Mouse (Mus musculus) forebrain, embryonic 11.5 days (tissue): ENCODE data around the gene Cttn. TPM values are rescaled to one million over a fixed set of nuclear protein-coding genes. Genes with fewer than 3 reads are reported as not detected.

Experiments
- ATAC-seq: fragments of 200-750 bp; cut with Nextera tagmentation; replicated peaks from 2 replicates; pipeline ENCODE4 v1.8.0; 2017; ENCODE audit warnings: moderate TSS enrichment; ENCODE audit not compliant: low FRiP score
- DNase-seq: peaks from one replicate; pipeline ENCODE4 v3.0.0-alpha.2; 2017; ENCODE audit warnings: low spot score
- H3K27ac ChIP-seq: fragments of 300-500 bp; sonication (generic); 2 replicates; pipeline ENCODE4 v1.5.1; 2014; ENCODE audit warnings: low read depth, low read length
- H3K27me3 ChIP-seq: fragments of 300-500 bp; sonication (generic); 2 replicates; pipeline ENCODE4 v1.6.1; 2014; ENCODE audit warnings: mild to moderate bottlenecking, low read length, mixed read lengths; ENCODE audit not compliant: control insufficient read depth, insufficient read depth
- H3K36me3 ChIP-seq: fragments of 300-500 bp; sonication (generic); 2 replicates; pipeline ENCODE4 v1.6.1; 2014; ENCODE audit warnings: mild to moderate bottlenecking, low read length, moderate library complexity, mixed read lengths; ENCODE audit not compliant: control insufficient read depth, insufficient read depth
- H3K4me1 ChIP-seq: fragments of 300-500 bp; sonication (generic); replicated peaks from 2 replicates; pipeline ENCODE4 v1.6.1; 2014; ENCODE audit warnings: low read length, mixed read lengths; ENCODE audit not compliant: control insufficient read depth, insufficient read depth
- H3K4me2 ChIP-seq: fragments of 300-500 bp; sonication (generic); 2 replicates; pipeline ENCODE4 v1.6.1; 2014; ENCODE audit warnings: low read depth, mild to moderate bottlenecking, low read length, moderate library complexity, mixed read lengths; ENCODE audit not compliant: severe bottlenecking
- H3K4me3 ChIP-seq: fragments of 300-500 bp; sonication (generic); 2 replicates; pipeline ENCODE4 v1.5.1; 2014; ENCODE audit warnings: low read depth, low read length
- H3K9ac ChIP-seq: fragments of 300-500 bp; sonication (generic); 2 replicates; pipeline ENCODE4 v1.6.1; 2014; ENCODE audit warnings: low read length
- H3K9me3 ChIP-seq: fragments of 300-500 bp; sonication (generic); 2 replicates; pipeline ENCODE4 v1.6.1; 2016; ENCODE audit warnings: low read length, mixed read lengths; ENCODE audit not compliant: control insufficient read depth
- WGBS: fragments of 180-500 bp; shearing (Covaris S2); extraction: QIAGEN DNeasy Blood & Tissue Kit; methylation state at CpG from one replicate; pipeline ENCODE4 v1.1.7; 2014; 5-methylcytosine and 5-hydroxymethylcytosine counted together
- polyA plus RNA-seq: library from polyadenylated mRNA; unstranded; fragments of >200 nt; fragmentation: Nextera tagmentation; extraction: Ambion mirVana; gene quantifications from 2 replicates; pipeline ENCODE4 v1.2.1, GENCODE M21; 2014

Gene Cttn
- polyA plus RNA-seq, 1 experiment from 2014 or later: 183 TPM

DNA sequence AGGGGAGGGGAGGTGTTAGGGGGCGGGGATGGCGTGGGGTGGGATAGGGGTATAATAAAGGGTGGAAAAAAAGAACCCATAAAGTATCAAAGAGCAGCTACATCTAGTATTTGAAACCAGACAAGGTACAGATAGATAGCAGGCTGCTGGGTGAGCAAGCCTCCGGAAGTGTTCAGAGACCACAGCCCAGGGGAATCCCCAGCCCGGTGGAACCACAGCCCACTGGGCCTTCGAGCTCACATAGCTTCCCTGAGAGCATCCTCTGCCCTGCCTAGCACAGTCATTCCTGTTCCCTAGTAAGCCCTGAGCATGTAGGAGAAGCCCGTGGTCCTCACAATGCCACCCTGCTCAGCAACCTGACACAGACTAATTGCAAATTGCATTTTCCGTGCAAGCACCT, 26.0 kb downstream of the Cttn start:
- no peak overlapping the region for H3K27ac ChIP-seq
- no peak overlapping the region for H3K4me3 ChIP-seq
- no peaks in the 10 kb centered on the region for H3K27me3 ChIP-seq
- 91% methylated on average over 7 of the region's 7 CpGs for WGBS
- ATAC-seq: no peak
- no peaks in the 10 kb centered on the region for H3K4me1 ChIP-seq
- no peak overlapping the region for H3K9ac ChIP-seq
- H3K9me3 ChIP-seq: no peaks in the 10 kb centered on the region
- no peak for DNase-seq
- no peak overlapping the region for H3K4me2 ChIP-seq
- peaks cover 11% of the 10 kb centered on the region for H3K36me3 ChIP-seq

DNA sequence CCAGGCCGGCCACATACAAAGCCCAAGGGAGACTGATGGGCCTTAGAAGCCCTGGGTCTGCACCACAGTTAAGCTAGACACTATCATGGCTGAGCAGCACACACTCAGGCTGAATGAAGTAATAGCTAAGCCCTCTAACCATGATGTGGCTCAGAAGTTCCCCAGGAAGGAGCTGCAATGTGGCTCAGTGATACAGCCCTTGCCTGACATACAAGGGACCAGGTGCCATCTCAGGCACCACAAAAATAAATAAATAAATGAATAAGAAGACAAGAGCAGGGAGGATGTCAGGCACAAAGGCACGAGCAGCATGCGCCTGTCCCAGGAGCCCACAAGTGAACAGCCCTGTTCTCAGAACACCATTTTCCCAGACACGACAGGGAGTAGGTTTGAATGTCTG, 28.8 kb downstream of the Cttn start:
- H3K9ac ChIP-seq: no peak overlapping the region
- H3K4me1 ChIP-seq: no peaks in the 10 kb centered on the region
- H3K9me3 ChIP-seq: no peaks in the 10 kb centered on the region
- no peaks in the 10 kb centered on the region for H3K27me3 ChIP-seq
- DNase-seq (no peak), ATAC-seq (no peak)
- no peak overlapping the region for H3K4me3 ChIP-seq
- H3K4me2 ChIP-seq: no peak overlapping the region
- H3K27ac ChIP-seq: no peak overlapping the region
- peaks cover 18% of the 10 kb centered on the region for H3K36me3 ChIP-seq
- WGBS: 93% methylated on average over 4 of the region's 4 CpGs

DNA sequence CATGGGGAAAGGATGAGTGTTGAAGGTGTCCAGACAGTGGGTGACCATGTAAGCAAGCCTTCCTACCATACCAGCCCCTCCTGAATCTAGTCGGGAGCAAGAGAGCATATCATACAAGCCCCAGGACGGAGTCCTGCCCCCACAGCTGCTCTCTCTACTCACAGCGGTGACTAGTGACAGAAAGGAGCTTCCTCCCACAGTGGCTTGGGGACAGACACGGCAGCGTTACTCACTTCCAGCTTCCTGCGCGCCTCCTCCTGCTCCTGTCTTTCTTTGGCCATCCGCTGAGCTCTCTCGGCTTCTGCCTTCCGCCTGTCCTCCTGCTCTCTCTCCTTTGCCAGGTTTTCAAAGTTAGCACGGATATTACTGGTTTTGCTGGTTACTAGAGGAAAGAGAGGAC, 29.3 kb downstream of the Cttn start:
- no peak overlapping the region for H3K4me2 ChIP-seq
- DNase-seq (no peak), ATAC-seq (no peak)
- no peak overlapping the region for H3K9ac ChIP-seq
- no peaks in the 10 kb centered on the region for H3K27me3 ChIP-seq
- H3K4me1 ChIP-seq: no peaks in the 10 kb centered on the region
- no peak overlapping the region for H3K4me3 ChIP-seq
- peaks cover 18% of the 10 kb centered on the region for H3K36me3 ChIP-seq
- no peak overlapping the region for H3K27ac ChIP-seq
- H3K9me3 ChIP-seq: no peaks in the 10 kb centered on the region
- WGBS: 93% methylated on average over 11 of the region's 11 CpGs

DNA sequence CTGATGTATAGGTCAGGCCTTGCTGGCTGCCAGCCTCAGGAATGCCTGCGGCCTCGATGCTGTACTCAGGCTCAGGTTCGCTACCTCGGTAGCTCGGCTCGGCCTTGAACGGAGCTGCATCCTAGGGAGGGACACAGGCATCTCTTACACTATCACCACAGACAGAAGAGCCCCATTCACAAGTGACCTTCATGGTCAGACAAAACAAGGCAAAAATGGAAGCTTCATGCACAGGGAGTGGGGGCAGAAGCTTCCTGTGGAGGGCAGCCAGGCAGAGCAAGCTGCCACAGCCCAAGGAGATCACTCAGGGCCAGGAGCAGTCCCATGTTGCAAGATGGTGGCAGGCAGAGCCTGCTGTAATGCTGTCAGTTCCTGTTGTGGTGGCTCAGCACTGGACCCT, 32.0 kb downstream of the Cttn start:
- no peak overlapping the region for H3K9ac ChIP-seq
- H3K9me3 ChIP-seq: no peaks in the 10 kb centered on the region
- H3K27ac ChIP-seq: no peak overlapping the region
- no peaks in the 10 kb centered on the region for H3K4me1 ChIP-seq
- no peaks in the 10 kb centered on the region for H3K27me3 ChIP-seq
- no peak for ATAC-seq
- WGBS: 96% methylated on average over 7 of the region's 7 CpGs
- peaks cover 15% of the 10 kb centered on the region for H3K36me3 ChIP-seq
- H3K4me2 ChIP-seq: no peak overlapping the region
- no peak for DNase-seq
- no peak overlapping the region for H3K4me3 ChIP-seq

DNA sequence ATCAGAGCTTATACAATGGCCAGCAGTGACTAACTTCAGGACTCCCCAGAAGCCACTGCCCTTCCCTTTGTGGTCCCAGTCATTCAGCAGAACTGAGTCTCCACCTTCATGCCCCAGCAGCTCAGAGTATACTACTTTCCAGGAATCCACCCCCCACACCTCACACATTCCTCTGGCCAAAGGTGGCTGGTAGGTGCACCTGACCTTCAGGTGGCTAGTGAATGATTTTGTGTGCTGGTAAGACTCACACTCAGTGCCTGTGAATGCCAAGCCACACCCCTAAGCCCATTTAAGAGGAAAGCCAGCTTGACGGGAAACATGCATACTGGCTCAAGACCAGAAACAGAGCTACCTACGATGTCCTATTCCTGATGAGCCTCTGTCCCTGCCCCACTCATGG, 37.9 kb downstream of the Cttn start:
- Histone ChIP-seq H3K27me3 (no peaks in the 10 kb centered on the region), H3K4me1 (no peaks in the 10 kb centered on the region), H3K36me3 (no peaks in the 10 kb centered on the region; the same call in 1 of the 2 replicates), H3K4me2 (no peak overlapping the region), H3K9me3 (no peaks in the 10 kb centered on the region), H3K4me3 (no peak overlapping the region), H3K27ac (no peak overlapping the region), H3K9ac (no peak overlapping the region)
- no peak for ATAC-seq
- no peak for DNase-seq
- 83% methylated on average over 2 of the region's 2 CpGs for WGBS

DNA sequence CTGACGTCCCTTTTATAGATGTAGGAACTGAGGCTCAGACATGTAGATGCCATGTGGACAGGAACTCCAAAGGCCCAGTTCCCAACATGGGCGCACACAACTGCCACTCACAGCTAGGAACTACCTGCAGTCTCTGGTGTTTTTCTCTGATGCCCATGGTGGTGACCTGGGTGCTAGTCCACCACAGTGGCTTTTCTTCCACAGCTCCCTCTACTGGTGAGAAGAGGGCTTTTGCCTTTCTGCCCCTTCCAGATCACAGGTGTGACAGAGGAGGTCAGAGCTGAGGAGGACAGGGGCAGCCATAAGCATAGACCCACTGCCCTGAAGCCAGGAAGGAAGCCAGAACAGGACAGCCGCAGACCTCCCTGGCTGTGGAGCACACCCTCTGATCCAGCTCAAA, 43.3 kb downstream of the Cttn start:
- no peak for DNase-seq
- Histone ChIP-seq H3K4me2 (no peak overlapping the region), H3K27me3 (no peaks in the 10 kb centered on the region), H3K9me3 (no peaks in the 10 kb centered on the region), H3K4me3 (no peak overlapping the region), H3K36me3 (no peaks in the 10 kb centered on the region), H3K27ac (no peak overlapping the region), H3K4me1 (no peaks in the 10 kb centered on the region), H3K9ac (no peak overlapping the region)
- WGBS: 90% methylated on average over 3 of the region's 3 CpGs
- ATAC-seq: no peak

DNA sequence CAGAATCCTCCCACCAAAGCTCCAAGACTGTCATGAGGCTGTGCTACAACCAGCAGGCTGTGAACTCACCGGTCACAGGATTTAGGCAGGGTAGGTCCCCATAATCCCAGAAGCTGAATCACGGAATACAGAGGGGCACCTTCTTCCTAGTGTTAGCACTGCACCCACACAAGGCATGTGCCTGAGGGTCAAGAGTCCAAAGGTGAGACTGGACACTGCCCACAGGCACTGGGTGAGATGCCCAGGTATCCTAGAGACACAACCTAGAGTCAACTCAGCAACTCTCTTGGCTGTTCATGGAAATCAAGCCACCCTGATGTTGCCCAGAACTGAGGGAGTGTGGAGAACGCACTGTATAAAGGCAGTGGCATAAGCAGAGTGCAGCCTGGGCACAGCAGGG, 44.2 kb downstream of the Cttn start:
- Histone ChIP-seq H3K36me3 (no peaks in the 10 kb centered on the region), H3K27me3 (no peaks in the 10 kb centered on the region), H3K9me3 (no peaks in the 10 kb centered on the region), H3K4me2 (no peak overlapping the region), H3K27ac (no peak overlapping the region), H3K4me1 (no peaks in the 10 kb centered on the region), H3K9ac (no peak overlapping the region), H3K4me3 (no peak overlapping the region)
- WGBS: 82% methylated on average over 3 of the region's 3 CpGs
- no peak for DNase-seq
- ATAC-seq: no peak

DNA sequence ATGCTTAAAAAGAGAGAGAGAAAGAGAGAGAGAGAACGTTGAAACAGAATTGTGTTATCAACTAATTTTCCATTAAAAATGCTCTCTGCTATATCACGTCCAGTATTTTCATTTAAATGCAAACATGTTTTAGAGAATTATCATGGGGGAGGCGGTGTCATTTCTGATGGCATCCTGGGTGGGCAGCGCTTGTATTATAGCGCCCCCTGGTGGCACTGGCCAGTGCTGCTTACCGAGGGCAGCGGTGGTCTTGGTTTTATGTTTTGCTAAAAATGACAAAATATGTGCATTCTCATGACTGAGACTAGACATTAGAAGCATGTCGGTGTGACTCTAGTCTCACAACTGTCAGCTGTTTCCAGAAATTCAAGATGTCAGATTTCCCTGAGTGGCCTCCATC, 44.9 kb downstream of the Cttn start:
- Histone ChIP-seq H3K27ac (no peak overlapping the region), H3K4me2 (no peak overlapping the region), H3K4me3 (no peak overlapping the region), H3K9me3 (no peaks in the 10 kb centered on the region), H3K27me3 (no peaks in the 10 kb centered on the region), H3K4me1 (no peaks in the 10 kb centered on the region), H3K9ac (no peak overlapping the region), H3K36me3 (no peaks in the 10 kb centered on the region)
- DNase-seq (peak; percentile 81), ATAC-seq (no peak)
- 7% methylated on average over 8 of the region's 8 CpGs for WGBS

DNA sequence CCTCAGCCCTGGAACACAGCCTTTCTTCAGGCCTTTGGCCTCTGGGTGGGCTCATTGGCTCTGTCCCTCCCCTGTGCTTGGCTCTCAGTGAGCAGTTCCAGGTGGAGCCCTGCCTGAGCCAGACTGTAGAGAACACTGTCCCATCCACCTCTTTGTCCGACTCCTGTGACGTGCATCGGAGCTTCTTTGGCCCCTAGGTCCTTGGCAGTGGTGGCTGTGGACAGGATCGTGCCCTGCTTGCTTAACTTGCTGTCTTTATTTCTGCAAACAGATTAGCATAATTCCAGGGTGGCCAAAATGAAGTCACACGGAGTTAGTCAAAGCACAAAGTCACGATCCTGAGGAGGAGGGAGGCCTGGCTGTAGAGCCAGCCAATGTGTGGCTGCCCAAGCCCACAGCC, 49.3 kb downstream of the Cttn start:
- Histone ChIP-seq H3K36me3 (no peaks in the 10 kb centered on the region), H3K4me1 (peaks cover 17% of the 10 kb centered on the region), H3K27me3 (no peaks in the 10 kb centered on the region), H3K9ac (no peak overlapping the region), H3K4me3 (no peak overlapping the region), H3K27ac (no peak overlapping the region), H3K4me2 (no peak overlapping the region), H3K9me3 (no peaks in the 10 kb centered on the region)
- ATAC-seq (no peak), DNase-seq (no peak)
- WGBS: 67% methylated on average over 6 of the region's 6 CpGs
